Mouse (Mus musculus): ENCODE measurements around the gene Cyp46a1. TPM values are rescaled to one million over a fixed set of nuclear protein-coding genes. Genes with fewer than 3 reads are reported as not detected.
A peak's percentile ranks its signal among the peaks of the same experiment; 100 is the strongest.

Cyp46a1 gene
- polyA plus RNA-seq, 1 experiment from 2014 or later = 0.41 TPM

GRCm38 (mm10) chr12:108301006-108301405, 33.2 kb upstream of the Cyp46a1 start:
- Histone ChIP-seq H3K4me3 (replicated peaks) (no peak overlapping the region), H3K27ac (no peak overlapping the region), H3K4me1 (replicated peaks) (no peaks in the 10 kb centered on the region), H3K4me2 (no peak overlapping the region), H3K27me3 (peaks cover 27% of the 10 kb centered on the region), H3K36me3 (no peaks in the 10 kb centered on the region), H3K9ac (no peak overlapping the region), H3K9me3 (replicated peaks) (no peaks in the 10 kb centered on the region)
- DNase-seq (no peak), ATAC-seq (ENCODE audit: low read depth) (no peak)
- WGBS (ENCODE audit: insufficient replicate concordance) = 64% methylated on average over 6 of the region's 6 CpGs

GRCm38 (mm10) chr12:108303778-108304365, 30.3 kb upstream of the Cyp46a1 start:
- no peak overlapping the region for H3K27ac ChIP-seq
- H3K27me3 ChIP-seq = peaks cover 55% of the 10 kb centered on the region
- H3K4me1 ChIP-seq (replicated peaks) = no peaks in the 10 kb centered on the region; the same call in 1 of the 2 replicates
- H3K4me3 ChIP-seq (replicated peaks) = no peak overlapping the region
- no peak overlapping the region for H3K9ac ChIP-seq
- DNase-seq = no peak
- WGBS (ENCODE audit: insufficient replicate concordance) = 50% methylated on average over 6 of the region's 6 CpGs
- ATAC-seq (ENCODE audit: low read depth) = no peak
- H3K36me3 ChIP-seq = no peaks in the 10 kb centered on the region
- no peaks in the 10 kb centered on the region for H3K9me3 ChIP-seq (replicated peaks)
- H3K4me2 ChIP-seq = no peak overlapping the region

- ATAC-seq (ENCODE audit: low read depth) = no peak
- WGBS (ENCODE audit: insufficient replicate concordance) = 55% methylated on average over 8 of the region's 8 CpGs
- H3K27ac ChIP-seq = no peak overlapping the region
- H3K4me3 ChIP-seq (replicated peaks) = no peak overlapping the region
- no peak for DNase-seq
- no peak overlapping the region for H3K9ac ChIP-seq
- no peaks in the 10 kb centered on the region; the same call in 1 of the 2 replicates for H3K4me1 ChIP-seq (replicated peaks)
- H3K36me3 ChIP-seq = no peaks in the 10 kb centered on the region
- no peaks in the 10 kb centered on the region for H3K9me3 ChIP-seq (replicated peaks)
- H3K27me3 ChIP-seq = peaks cover 60% of the 10 kb centered on the region
- H3K4me2 ChIP-seq = no peak overlapping the region
These were observed 29.0 kb upstream of the Cyp46a1 start for GRCm38 (mm10) chr12:108305172-108305571.

GRCm38 (mm10) chr12:108305812-108306794, 28.1 kb upstream of the Cyp46a1 start, which contains the start of gene Hhipl1:
TSS of gene Hhipl1 (plus strand) at chr12:108306270.
- Histone ChIP-seq H3K27me3 (peaks cover 60% of the 10 kb centered on the region), H3K4me1 (replicated peaks) (no peaks in the 10 kb centered on the region; the same call in 1 of the 2 replicates), H3K9me3 (replicated peaks) (no peaks in the 10 kb centered on the region), H3K9ac (peak within 1 kb of the TSS; percentile 53; the same call in 1 of the 2 replicates), H3K27ac (no peak within 1 kb of the TSS), H3K4me3 (replicated peaks) (peak within 1 kb of the TSS; percentile 49), H3K36me3 (no peaks in the 10 kb centered on the region), H3K4me2 (peak within 1 kb of the TSS; percentile 66)
- 3% methylated on average over 66 of the region's 67 CpGs for WGBS (ENCODE audit: insufficient replicate concordance)
- DNase-seq (no peak), ATAC-seq (ENCODE audit: low read depth) (no peak)

- DNase-seq (no peak), ATAC-seq (ENCODE audit: low read depth) (no peak)
- H3K4me3 ChIP-seq (replicated peaks) = no peak overlapping the region
- no peak overlapping the region for H3K4me2 ChIP-seq
- H3K9ac ChIP-seq = no peak overlapping the region
- 17% methylated on average over 14 of the region's 14 CpGs for WGBS (ENCODE audit: insufficient replicate concordance)
- peaks cover 60% of the 10 kb centered on the region for H3K27me3 ChIP-seq
- H3K36me3 ChIP-seq = no peaks in the 10 kb centered on the region
- no peak overlapping the region for H3K27ac ChIP-seq
- H3K9me3 ChIP-seq (replicated peaks) = no peaks in the 10 kb centered on the region
- no peaks in the 10 kb centered on the region; the same call in 1 of the 2 replicates for H3K4me1 ChIP-seq (replicated peaks)
These were observed 26.6 kb upstream of the Cyp46a1 start for GRCm38 (mm10) chr12:108307553-108307952.

DNA sequence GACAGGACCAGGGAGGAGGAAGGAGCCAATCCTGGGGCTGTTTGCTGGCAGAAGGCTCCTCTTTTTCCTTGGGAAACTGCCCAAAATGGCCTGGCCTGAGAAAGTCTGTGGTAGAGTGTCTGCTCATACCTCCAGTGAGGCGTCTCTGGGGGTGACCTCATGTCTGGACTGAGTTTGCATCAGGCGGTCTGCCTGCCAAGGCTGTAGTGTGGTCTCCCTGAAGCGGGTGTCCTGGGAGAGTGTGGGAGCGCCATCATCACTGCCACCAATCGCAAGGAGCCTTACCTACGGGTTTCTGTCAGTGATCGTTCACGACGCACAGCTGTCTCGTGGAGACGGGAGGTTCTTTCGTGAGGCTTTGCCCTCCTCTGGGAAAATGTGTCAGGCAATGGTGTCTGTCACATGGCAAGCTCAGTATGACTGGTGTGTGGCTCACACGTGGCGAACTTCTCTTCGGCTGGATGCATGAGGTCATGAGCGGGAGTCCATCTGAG, 25.8 kb upstream of the Cyp46a1 start:
- ATAC-seq (ENCODE audit: low read depth) = no peak
- no peak overlapping the region for H3K4me3 ChIP-seq (replicated peaks)
- H3K4me2 ChIP-seq = no peak overlapping the region
- H3K9ac ChIP-seq = no peak overlapping the region
- peaks cover 4% of the 10 kb centered on the region for H3K4me1 ChIP-seq (replicated peaks)
- H3K27ac ChIP-seq = no peak overlapping the region
- H3K36me3 ChIP-seq = no peaks in the 10 kb centered on the region
- no peaks in the 10 kb centered on the region for H3K9me3 ChIP-seq (replicated peaks)
- H3K27me3 ChIP-seq = peaks cover 57% of the 10 kb centered on the region
- no peak for DNase-seq
- 74% methylated on average over 16 of the region's 16 CpGs for WGBS (ENCODE audit: insufficient replicate concordance)

DNA sequence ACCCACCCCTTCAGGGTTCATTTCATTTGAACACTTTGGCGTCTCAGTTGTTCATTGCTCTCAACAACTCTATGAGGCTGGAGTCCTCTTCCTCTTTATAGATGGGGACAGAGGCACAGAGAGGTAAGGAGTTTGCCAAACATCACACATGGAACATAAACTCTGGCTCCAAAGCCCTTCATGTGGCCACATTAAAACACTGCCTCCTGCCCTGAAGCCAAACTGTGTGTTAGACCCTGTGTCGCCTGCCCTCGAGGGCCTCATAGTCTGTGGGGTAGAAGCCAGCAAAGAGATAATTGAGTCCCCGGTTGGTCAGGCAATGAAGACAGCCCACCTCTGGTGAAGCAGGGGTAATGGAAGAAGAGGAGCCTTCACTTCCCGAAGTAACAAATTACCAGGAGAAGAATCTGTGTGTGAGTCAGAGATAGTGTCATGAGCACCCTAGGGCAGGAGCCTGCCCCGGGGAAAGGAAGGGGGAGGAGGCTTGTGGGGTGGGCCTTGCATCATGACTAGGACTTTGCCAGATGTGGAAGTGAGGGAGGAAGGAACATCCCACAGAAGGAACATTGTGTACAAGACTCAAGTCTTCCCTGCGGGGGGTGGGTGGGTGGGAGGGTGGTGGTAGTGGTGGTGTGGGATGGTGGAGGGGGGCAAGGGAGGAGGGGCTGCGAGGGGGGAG, 24.9 kb upstream of the Cyp46a1 start:
- H3K4me1 ChIP-seq (replicated peaks) = peaks cover 4% of the 10 kb centered on the region
- no peak for DNase-seq
- no peak for ATAC-seq (ENCODE audit: low read depth)
- H3K36me3 ChIP-seq = no peaks in the 10 kb centered on the region
- no peaks in the 10 kb centered on the region for H3K9me3 ChIP-seq (replicated peaks)
- H3K4me3 ChIP-seq (replicated peaks) = no peak overlapping the region
- no peak overlapping the region for H3K4me2 ChIP-seq
- no peak overlapping the region for H3K27ac ChIP-seq
- 19% methylated on average over 8 of the region's 8 CpGs for WGBS (ENCODE audit: insufficient replicate concordance)
- H3K9ac ChIP-seq = no peak overlapping the region
- H3K27me3 ChIP-seq = peaks cover 51% of the 10 kb centered on the region

GRCm38 (mm10) chr12:108310041-108310440, 24.1 kb upstream of the Cyp46a1 start:
- DNase-seq (no peak), ATAC-seq (ENCODE audit: low read depth) (no peak)
- no peaks in the 10 kb centered on the region for H3K36me3 ChIP-seq
- H3K4me3 ChIP-seq (replicated peaks) = no peak overlapping the region
- 61% methylated on average over 4 of the region's 4 CpGs for WGBS (ENCODE audit: insufficient replicate concordance)
- H3K4me2 ChIP-seq = no peak overlapping the region
- peaks cover 46% of the 10 kb centered on the region for H3K27me3 ChIP-seq
- H3K27ac ChIP-seq = no peak overlapping the region
- no peaks in the 10 kb centered on the region for H3K9me3 ChIP-seq (replicated peaks)
- H3K4me1 ChIP-seq (replicated peaks) = peaks cover 4% of the 10 kb centered on the region
- no peak overlapping the region for H3K9ac ChIP-seq

DNA sequence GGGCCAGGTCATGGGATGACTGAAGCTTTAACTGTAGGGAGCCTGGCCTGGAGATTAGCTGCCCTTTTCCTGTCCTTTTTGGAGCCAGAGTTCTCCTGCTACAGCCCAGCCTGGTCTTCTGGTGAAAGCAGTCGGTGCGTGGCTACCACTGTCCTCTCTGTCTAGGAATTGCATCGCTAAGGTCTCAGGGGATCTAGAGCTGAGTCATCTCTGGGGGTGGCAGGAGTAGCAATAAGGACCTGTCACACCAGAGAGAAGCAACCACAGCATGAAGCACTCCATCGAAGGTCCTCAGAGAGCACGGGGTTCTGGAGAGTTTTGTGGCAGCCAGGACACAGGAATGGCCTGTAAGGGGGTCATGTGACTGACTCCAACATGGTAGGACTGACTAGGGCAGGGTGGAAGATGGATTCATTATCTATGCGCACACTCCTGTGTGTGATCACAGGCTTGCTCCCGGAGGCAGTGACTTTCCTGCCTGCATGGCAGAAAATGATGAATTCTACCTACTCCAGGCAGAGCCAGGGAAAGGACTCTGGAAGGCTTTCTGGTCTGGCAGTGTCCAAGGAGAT, 23.6 kb upstream of the Cyp46a1 start:
- DNase-seq (no peak), ATAC-seq (ENCODE audit: low read depth) (no peak)
- no peak overlapping the region for H3K27ac ChIP-seq
- no peak overlapping the region for H3K4me2 ChIP-seq
- no peak overlapping the region for H3K9ac ChIP-seq
- 51% methylated on average over 7 of the region's 7 CpGs for WGBS (ENCODE audit: insufficient replicate concordance)
- H3K4me3 ChIP-seq (replicated peaks) = no peak overlapping the region
- H3K27me3 ChIP-seq = peaks cover 41% of the 10 kb centered on the region
- no peaks in the 10 kb centered on the region for H3K9me3 ChIP-seq (replicated peaks)
- H3K4me1 ChIP-seq (replicated peaks) = peaks cover 4% of the 10 kb centered on the region
- H3K36me3 ChIP-seq = no peaks in the 10 kb centered on the region

GRCm38 (mm10) chr12:108311741-108312290, 22.4 kb upstream of the Cyp46a1 start:
- Histone ChIP-seq H3K9me3 (replicated peaks) (no peaks in the 10 kb centered on the region), H3K36me3 (no peaks in the 10 kb centered on the region), H3K4me1 (replicated peaks) (peaks cover 4% of the 10 kb centered on the region), H3K27me3 (peaks cover 41% of the 10 kb centered on the region), H3K27ac (no peak overlapping the region), H3K4me3 (replicated peaks) (no peak overlapping the region), H3K9ac (no peak overlapping the region), H3K4me2 (no peak overlapping the region)
- 82% methylated on average over 27 of the region's 27 CpGs for WGBS (ENCODE audit: insufficient replicate concordance)
- ATAC-seq (ENCODE audit: low read depth) = no peak
- no peak for DNase-seq
